Mouse (Mus musculus) gastrocnemius, postnatal 25 days (tissue): ENCODE data around the gene Naa35. TPM values are rescaled to one million over a fixed set of nuclear protein-coding genes. Genes with fewer than 3 reads are reported as not detected.

ENCODE experiments used
- DNase-seq: peaks from one replicate; pipeline ENCODE4 v3.0.0; 2022
- total RNA-seq, 2 experiments: library from RNA; stranded (reverse); gene quantifications; 1 replicate in 1 of 2; 2 replicates in 1 of 2; pipeline ENCODE4 v1.2.3; 2021

The Naa35 gene
- total RNA-seq, 2 experiments from 2014 or later: 26.6 to 37.5 TPM

DNA sequence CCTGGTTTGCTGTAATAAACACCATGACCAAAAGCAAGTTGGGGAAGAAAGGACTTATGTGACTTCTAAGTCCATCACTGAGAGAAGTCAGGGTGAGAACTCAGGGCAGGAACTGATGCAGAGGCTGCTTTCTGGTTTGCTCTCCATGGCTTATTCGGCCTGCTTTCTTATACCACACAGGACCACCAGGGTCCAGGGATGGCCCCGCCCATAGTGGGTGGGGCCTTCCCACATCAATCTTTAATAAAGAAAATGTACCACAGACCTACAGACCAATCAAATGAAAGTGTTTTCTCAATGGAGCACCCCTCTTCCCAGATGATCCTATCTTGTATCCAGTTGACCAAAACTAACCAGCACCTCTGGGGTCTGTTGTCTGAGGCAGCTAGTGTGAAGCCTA, 86.5 kb downstream of the Naa35 start:
- no peak for DNase-seq

DNA sequence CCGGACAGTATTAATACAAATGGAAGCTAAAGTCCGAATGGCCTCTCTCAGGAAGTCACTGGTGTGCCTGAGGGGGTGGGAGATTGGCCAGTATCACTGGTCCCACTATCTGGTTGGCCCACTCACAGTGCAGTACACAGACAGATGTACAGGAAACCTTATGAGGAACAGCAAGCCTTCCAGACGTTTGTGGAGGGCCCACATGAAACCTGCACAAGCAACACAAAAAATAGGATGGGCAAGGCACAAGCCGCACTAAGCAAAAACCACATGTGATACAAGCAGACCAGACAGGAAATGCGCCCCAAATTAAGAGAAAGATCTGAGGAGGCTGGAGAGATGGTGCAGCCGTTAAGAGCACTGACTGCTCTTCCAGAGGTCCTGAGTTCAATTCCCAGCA, 87.2 kb downstream of the Naa35 start:
- DNase-seq: no peak

DNA sequence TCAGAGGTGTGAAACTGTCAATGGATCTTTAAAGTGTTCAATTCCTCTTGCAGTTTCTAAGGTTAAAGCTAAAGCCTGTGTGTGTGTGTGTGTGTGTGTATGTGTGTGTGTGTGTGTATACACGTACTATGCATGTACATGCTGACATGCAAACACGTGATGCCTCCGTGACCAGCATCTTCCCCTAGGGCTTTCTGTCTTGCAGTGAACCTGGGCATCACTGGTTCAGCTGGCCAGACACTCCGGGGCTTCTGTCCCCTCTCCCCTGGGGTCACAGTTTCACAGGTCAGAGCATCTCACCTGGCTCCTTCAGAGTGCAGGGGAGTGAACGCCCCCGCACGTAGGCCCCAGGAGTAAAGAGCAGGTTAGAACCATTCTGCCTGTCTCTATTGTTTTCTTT, 88.5 kb downstream of the Naa35 start:
- DNase-seq: no peak

DNA sequence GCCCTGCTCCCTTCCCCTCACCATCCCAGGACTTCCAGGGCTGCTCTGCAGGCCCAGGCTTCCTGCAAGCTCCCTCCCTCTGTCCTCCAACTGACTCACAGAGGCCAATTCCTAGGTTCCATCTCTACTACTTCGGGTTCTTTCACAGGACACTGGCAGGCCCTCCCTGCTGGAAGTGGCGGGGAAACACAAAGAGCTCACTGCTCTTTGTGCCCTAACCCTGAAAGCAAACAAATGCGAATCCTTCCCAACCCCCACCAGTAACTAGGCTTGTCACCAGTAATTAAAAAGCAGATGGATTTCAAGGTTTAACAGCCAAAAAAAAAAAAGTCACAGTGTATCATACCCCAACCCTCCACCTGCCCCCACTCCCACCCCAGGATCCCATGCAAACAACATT, 89.2 kb downstream of the Naa35 start:
- no peak for DNase-seq

DNA sequence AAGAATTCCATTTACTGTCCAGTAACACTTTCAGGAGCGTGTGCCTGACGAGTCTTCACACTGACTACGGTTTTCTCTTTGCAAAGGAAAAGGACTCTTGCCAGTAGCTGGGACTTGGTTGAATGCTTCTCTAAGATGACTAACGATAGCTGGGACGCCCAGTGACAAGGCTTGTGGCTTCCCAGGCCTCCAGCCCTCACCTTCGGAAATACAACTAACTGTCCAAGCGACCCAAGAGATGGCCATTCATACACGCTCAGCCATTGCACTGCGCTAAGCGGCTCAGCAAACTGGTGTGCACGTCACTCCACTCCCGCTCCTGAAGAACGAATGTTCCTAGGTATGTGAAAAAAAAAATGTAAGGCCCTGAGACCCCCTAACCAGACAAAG, 89.7 kb downstream of the Naa35 start:
- DNase-seq: no peak

DNA sequence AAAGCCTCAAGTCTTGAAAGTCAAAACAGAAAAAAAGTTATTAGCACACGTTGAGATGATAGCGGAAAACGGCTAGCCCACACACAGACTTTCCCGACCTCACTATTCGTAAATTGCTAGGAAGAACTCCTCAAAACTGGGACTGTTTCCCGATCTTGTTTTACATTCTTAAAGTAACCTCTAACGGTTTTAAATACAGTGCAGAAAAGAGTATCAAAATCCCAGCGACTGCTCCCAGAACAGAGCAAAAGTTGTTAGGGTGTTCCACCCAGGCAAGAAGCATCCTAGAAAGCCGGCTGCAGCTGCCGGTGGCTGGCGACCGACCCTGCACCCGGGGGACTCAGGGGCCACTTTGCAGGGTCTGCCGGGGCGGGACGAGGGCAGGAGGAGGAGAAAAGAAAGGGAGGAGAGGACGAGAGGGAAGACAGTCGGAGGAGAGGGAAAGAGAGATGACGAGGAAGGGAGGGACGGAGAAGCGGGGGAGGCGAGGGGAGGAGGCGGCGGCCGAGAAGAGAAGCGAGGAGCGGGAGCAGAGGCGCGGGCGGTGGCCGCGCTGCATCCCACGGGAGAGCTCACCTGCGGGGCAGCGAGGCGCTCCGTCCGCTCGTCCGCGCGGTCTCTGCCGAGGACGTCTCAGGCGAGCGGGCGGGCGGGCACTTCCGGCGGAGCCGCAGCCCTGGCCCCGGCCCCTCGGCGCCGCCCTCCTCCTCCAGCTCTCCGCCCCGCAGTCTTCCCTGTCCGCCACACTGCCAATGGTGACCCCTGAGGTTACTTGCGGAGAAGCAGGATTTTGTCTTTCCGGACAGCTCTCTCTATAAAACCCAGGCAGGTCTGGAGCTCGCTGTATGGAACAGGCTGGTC, 90.3 kb downstream of the Naa35 start, which contains the start of gene Golm1:
Gene Golm1, minus strand, starts transcription at position 661 of the 861 bp plus-strand sequence.
- DNase-seq: peak; percentile 37

DNA sequence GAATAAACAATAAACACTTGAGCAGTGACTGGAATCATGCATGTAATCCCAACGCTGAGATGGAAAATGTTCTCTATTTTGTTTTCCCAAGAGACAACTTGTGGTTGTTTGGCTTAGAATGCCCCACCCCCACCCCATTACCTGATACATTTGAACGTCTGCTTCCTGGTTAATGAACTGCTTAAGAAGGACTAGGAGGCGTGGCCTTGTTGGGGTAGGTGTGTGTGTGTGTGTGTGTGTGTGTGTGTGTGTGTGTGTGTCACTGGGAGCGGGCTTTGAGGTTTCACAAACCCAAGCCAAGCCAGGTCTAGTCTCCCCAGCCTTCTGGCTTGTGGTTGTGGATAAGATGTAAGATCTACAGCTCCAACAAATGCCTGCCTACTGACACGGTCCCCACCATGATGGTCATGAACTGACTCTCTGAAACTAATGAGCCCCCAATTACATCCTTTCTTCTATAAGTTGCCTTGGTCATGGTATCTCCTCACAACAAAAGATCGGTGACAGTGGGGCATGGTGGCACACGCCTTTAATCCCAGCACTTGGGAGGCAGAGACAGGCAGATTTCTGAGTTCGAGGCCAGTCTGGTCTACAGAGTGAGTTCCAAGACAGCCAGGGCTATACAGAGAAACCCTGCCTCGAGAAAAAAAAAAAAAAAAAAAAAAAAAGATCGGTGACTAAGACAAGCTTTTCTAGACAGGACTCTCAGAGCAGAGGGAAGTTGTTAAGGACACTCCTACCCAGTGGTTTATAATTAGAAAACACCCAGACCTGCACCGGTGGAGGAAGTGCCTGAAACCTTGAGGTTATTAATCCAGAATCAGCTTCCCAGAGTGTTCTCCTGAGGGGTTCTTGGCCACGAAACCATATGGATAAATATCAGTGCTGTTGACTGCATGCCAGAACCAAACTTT, 91.5 kb downstream of the Naa35 start:
- DNase-seq: no peak

DNA sequence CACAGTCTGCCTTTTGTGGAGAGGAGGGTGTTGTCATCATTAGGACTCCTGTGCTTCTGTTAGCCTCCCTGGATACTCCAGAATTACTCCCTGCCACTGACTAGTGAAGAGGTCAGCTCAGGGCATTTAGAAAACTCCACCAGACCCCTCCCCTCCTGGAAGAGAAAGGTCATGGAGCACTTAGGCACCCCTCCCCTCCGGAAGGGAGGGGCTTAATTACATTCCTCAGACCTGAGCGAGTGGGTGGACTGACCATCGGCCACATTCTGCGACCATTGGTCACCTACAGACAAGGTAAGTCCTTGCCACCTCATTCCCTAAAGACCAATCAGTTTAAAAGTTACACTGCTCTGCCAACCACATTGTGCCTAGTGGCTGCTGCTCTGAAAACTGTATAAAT, 94.2 kb downstream of the Naa35 start:
- no peak for DNase-seq

DNA sequence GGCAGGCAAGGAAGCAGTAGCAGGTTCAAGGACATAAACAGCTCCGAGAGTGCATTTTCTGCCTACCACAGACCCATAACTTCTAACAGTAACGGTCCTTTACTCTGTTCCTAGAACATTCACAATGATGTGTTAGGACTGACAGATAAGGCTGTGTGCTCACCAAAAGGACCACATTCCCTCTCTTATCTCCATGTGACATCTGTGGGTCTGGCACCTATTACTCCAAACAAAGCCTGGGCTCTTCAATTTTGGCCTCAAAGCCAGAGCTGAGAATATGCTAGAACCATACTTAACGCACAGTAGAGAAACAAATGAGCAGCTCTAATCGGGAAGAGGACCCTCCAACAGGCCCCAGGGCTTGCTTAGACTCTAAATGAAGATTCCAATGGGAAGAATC, 94.8 kb downstream of the Naa35 start:
- DNase-seq: no peak

DNA sequence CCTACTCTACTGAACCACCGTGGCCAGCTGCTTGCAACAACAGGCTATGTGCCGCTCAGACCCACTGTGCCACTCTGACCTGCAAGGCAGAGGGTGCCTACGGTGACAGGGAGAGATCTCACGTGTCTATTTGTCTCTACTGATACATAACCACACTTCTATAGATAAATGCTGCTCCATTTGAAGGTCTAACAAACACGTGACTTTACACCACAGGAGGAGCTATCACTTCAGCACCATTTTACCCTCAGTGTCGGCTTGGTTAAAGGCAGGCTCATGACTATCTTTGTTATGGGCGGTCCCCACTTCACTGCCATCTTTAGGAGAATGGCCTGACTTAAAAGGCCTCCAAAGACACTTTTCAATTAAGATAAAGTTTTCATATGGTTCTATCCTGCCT, 97.6 kb downstream of the Naa35 start:
- DNase-seq: no peak

DNA sequence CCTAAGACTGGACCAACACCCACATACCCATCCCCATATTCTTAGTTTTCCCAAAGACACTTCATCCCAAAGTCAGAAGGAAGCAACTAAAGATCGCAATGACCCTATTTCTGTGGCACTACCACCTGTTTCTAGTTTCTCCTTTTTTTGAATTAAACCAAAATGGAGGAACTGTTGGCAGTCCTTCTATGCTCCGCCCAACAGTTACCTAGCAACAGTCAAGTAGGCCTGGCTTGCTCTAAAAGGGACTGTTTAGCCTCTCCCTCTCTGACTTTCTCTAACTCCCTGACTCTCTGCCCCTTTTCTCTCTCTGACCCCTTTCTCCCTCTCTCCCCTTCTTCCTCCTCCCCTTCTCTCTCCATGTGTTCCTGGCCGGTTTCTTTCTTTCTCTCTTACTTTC, 100.2 kb downstream of the Naa35 start:
- no peak for DNase-seq

Other genes starting within 250 kb of the Naa35 start
- gene Agtpbp1, start within 50 bp of the Naa35 start, total RNA-seq: 10 to 100 TPM; 50.6 to 53.5 TPM
- 1 to 10 TPM; 5.0 to 6.5 TPM for gene Golm1, start 90.6 kb downstream of the Naa35 start, total RNA-seq
- gene 4921517D22Rik, start 108.8 kb downstream of the Naa35 start, total RNA-seq: not detected
- gene Spata31d1a, start 125.1 kb downstream of the Naa35 start, total RNA-seq: not detected
- not detected for gene Spata31d1b, start 127.0 kb downstream of the Naa35 start, total RNA-seq
- gene Spata31d1d, start 146.5 kb downstream of the Naa35 start, total RNA-seq: not detected
- under 1 TPM in 1 of 2 experiments, not detected in 1; 0.26 TPM for gene 1700014D04Rik, start 161.5 kb downstream of the Naa35 start, total RNA-seq
- gene Isca1, start 184.6 kb downstream of the Naa35 start, total RNA-seq: 100 to 1,000 TPM; 171 to 180 TPM
- not detected for gene Gm49354, start 197.0 kb downstream of the Naa35 start, total RNA-seq
- gene Tut7, start 237.9 kb downstream of the Naa35 start, total RNA-seq: 10 to 100 TPM; 38.7 to 40.8 TPM